Mouse (Mus musculus) right cerebral cortex, postnatal 25 days (tissue): ENCODE data around the gene Ncoa6.

Source experiments
- DNase-seq: peaks from one replicate; pipeline ENCODE4 v3.0.0; 2022

Ncoa6 gene

DNA sequence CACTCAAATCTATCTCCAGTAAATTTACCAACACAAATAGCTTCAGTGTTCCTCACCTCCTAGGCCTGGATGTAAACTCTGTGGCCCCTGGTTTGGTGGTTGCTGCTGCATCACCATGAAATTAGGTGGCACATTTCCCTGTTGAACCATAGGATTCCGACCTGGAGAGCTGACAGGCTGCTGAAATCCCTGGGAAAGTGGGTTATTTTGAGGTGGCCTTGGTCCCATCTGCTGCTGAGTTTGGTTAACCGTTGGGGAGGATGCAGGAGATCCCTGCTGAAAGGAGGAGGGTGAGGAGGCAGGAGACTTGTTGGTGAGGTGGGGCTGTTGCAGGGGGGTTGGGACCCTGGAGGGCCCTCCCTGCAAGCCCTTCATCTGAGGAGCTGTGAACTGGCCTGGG is 52.8 kb downstream of the Ncoa6 start:
- DNase-seq = no peak

DNA sequence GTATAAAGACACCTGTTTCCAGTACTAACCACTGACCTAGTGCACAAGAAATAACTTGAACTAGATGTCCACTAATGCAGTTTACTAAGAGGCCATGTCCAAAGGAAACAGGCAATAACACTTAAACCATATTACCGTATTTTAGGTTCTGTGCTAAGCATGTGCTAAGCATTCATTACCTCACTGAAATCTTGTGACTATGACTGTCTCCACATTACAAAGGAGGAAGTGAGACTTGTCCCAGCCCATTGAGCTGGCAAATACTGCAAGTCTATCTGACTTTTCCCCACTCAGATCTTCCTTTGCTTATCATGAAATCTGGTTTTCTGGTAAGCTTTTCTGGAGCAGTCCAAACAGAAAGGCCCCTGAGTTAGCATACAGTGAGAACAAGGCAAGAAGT is 69.1 kb downstream of the Ncoa6 start:
- DNase-seq = no peak

- DNase-seq = no peak
Measured at GRCm38 (mm10) chr2:155401926-155402325, 71.8 kb downstream of the Ncoa6 start.

DNA sequence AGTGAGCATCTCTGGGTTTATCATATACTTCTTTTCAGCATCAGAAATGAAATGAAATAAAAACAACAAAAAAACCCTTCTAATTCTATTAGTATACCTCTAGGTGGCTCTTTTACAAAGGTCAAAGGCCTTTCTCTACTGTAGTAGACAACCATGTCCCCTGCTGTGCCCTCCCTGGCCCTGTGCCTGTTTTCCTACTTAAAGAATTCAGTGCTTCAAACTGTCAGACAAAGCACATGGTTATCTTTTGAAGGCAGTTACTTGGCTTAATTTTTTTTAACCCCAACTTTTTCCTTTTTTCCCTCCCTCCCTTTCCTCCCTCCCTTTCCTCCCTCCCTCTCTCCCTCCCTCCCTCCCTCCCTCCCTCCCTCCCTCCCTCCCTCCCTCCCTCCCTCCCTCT is 73.4 kb downstream of the Ncoa6 start:
- no peak for DNase-seq

DNA sequence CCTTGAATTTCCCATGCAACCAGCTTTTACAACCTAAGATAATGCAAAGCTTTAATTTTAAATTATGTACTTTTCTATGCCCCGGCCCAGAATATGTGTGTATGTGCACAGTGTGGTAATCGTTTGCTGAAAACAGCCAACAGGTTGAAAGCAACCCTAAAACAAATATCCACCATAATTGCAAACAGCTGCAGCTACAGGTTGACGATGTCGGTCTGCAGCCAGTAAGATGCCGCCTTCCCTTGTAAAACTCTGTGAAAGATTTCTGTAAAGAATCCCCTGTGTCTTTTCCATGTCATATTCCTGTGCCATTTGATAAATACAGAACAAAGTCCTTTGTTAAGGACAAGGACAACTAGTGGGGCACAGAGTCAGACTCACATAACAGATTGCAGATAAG is 79.1 kb downstream of the Ncoa6 start:
- no peak for DNase-seq

DNA sequence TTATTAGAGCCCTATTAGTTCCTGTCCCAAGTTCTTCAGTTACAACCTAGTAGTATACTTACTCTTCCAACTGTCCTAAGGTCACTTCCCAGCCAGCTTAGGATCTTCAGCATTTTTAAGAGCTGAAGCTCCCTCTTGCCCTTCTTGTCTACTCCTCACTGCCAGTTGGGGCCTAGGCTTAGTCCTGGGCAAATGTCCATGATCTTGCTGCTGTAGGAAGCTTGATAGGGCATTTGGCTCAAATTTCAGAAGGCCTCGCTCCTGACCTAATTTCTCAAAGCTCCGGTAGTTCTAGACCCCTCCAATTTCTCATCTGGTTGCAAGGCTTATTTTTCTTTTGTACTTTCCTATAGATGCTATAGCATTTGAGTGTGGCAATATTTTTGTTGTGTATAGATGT is 85.1 kb downstream of the Ncoa6 start:
- DNase-seq = no peak

- DNase-seq = no peak
Measured at GRCm38 (mm10) chr2:155387052-155387451, 86.6 kb downstream of the Ncoa6 start.

GRCm38 (mm10) chr2:155386534-155386899 is 87.2 kb downstream of the Ncoa6 start:
- DNase-seq = peak; percentile 39

DNA sequence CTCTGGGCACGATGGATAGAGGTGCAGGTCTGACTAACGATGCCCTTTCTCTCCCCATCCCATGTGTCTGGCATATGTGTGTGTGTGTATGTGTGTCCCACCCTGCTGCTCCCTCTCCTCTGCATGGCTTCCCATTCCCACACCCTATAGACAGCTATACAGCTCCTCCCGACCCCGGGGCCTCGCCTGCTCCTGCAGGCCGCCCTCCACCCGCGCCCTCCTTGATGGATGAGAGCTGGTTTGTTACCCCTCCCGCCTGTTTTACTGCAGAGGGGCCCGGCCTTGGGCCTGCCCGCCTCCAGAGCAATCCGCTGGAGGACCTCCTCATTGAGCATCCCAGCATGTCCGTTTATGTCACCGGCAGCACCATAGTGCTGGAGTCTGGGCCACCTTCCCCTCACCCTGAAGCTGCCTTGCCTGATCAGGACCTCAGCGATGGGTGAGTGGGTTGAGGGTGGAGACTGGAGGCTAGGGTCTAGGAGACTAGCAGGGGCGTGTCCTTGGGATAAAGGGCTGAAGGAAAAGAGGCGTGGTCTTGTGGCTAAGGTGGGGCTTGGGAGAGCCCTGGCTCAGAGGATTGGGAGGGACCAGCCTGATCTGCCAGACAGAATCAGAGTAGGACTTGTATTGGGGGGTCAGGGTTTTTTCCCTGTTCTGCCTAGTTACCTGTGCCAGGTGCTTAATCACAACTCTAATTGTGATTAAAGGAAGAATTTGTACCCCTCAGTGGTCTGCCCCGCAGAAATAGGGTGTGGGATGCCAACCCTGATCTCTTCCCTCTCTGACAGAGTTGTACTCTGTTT is 87.8 kb downstream of the Ncoa6 start:
- peak; percentile 31 for DNase-seq

GRCm38 (mm10) chr2:155385090-155385489 is 88.6 kb downstream of the Ncoa6 start:
- DNase-seq = peak; percentile 56

- no peak for DNase-seq
Measured at GRCm38 (mm10) chr2:155382791-155383438, 90.8 kb downstream of the Ncoa6 start.

GRCm38 (mm10) chr2:155382332-155382700 is 91.4 kb downstream of the Ncoa6 start:
- DNase-seq = no peak

DNA sequence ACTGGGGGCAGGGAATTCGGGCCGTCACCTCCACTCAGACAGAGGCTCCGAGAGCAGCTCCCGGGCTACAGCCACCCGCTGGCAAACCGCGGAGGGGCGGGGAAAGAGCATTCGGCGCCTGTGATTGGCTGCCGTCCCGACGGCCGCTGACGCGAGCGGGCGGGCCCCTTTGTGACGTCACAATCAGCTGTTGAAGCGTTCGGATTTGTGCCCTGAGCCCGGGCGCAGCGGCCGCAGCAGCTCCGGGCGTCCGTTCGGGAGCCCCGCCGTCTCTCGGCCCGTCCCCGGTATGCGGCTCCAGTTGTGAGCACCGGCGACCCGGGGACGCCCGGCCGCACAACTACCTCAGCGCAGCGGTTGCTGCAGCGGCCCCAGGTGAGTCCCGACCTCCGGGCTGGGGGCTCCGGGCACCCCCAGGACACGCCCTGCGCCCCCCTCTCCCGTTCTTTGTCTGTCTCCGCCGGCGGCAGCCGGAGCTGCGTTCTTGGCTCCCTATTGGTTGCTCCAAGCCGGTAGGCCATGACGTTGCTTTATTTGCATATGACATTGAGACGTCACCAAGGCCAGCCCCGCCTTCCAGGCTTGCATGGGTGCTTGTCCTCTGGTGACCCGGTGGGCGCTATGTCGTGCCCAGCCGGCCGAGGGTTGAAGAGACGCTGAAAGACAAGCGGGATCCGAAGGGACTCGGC is 91.9 kb downstream of the Ncoa6 start:
- DNase-seq = peak; percentile 98

- DNase-seq = no peak
Measured at GRCm38 (mm10) chr2:155381060-155381437, 92.6 kb downstream of the Ncoa6 start.

GRCm38 (mm10) chr2:155380261-155381059 is 93.2 kb downstream of the Ncoa6 start, which contains the start of gene Trp53inp2:
TSS of gene Trp53inp2 (plus strand) at chr2:155381059.
- no peak for DNase-seq

DNA sequence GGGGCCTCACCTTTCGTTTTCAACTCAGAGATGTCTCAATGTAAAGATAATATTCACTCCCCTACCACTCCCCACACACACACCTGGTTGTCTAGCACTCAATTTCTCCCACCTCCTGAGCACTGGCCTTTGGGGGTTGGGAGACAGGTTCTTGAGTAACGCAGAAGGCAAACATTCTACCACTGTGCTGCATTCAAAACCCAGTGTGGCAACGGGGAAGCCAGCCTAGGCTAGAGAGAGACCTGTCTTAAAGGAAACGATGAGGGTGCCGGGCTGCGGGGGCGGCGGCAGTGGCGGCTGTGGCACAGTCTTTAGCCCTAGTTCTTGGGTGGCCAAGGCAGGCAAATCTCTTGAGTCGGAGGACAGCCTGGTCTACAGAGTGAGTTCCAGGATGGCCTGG is 97.5 kb downstream of the Ncoa6 start:
- DNase-seq = no peak

- DNase-seq = no peak
Measured at GRCm38 (mm10) chr2:155374521-155374920, 99.2 kb downstream of the Ncoa6 start.

GRCm38 (mm10) chr2:155373886-155374285 is 99.8 kb downstream of the Ncoa6 start:
- DNase-seq = no peak

DNA sequence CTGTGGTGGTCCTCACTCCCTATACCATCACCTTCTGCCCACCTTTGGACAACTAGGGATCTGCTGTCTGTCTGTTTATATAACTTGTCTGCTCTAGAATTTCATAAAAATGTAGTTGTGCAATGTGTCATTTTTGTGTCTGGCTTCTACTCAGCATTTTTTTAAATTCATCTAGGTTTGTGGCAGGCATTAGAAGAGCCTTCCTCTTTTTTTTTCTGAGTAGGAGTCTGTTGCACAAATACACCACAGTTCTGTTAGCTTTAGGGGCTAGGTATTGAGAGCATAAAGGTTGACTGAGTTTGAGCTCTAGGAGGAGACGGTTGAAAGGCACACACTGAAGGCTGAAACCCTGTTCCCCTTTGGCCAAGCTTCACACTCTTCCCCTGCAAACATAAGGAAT is 100.4 kb downstream of the Ncoa6 start:
- DNase-seq = no peak

DNA sequence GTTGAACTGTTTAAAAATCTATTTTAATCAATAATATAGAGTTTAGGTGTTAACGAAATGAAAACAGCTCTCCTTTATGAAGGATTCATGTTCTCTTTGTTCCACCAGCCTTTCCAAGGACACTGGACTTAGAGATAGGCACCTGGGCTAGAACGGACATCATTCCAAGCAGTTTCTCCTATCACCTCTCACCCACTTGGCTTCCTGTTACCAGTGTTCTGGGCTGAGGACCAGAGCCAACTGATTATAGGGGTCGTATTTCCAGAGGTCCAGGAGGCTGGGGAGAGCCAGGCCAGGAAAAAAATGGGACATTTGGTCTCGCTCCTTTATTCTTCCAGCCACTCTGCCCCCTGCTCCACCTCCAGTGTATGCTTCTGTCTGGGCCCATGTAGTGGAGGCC is 101.2 kb downstream of the Ncoa6 start:
- no peak for DNase-seq

DNA sequence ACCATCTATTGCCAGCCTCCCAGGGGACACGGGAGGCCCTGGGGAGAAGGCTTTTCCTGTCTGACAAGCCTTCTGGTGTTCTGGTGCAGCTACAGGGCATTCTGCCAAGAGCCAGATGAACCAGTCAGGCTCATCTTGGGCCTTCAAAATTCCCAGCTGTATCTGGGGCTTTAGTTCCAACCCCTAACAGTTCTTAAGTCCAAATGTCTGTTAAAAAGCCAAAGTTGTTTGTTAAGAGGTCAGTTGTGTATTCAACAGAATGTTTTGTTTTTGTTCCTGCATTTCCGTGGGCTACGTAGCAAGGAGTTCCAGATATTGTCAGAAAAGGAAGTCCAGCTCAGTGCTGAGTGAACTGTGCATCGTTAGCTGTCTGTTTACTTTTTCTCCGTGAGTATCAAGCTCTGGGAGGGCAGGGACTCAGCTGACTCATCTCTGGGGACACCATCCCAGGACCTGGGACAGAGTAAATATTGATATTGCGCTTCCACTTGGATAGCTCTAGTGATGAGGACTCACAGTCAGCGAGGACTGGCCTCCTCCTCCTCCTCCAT is 104.3 kb downstream of the Ncoa6 start:
- no peak for DNase-seq

GRCm38 (mm10) chr2:155367635-155368284 is 105.9 kb downstream of the Ncoa6 start:
- DNase-seq = no peak
